Mouse (Mus musculus) midbrain, embryonic 14.5 days (tissue): ENCODE measurements around the gene Wdr27. TPM values are rescaled to one million over a fixed set of nuclear protein-coding genes. Genes with fewer than 3 reads are reported as not detected.
"Not testable (repeated sequence)": the region's sequence is repeated elsewhere in the genome, so short reads cannot be mapped to it uniquely, and the experiment has no call there.

ENCODE experiments used
- ATAC-seq: fragments of 200-750 bp; cut with Nextera tagmentation; 2 replicates; pipeline ENCODE4 v1.8.0; 2017; ENCODE audit warnings: moderate number of reproducible peaks, moderate library complexity; ENCODE audit not compliant: low FRiP score, low TSS enrichment
- DNase-seq: peaks from one replicate; pipeline ENCODE4 v3.0.0-alpha.2; 2015
- H3K27ac ChIP-seq: fragments of 300-500 bp; sonication (generic); replicated peaks from 2 replicates; pipeline ENCODE4 v1.5.1; 2014; ENCODE audit warnings: mild to moderate bottlenecking, low read depth, low read length, moderate library complexity
- H3K27me3 ChIP-seq: fragments of 300-500 bp; sonication (generic); 2 replicates; pipeline ENCODE4 v1.6.1; 2014; ENCODE audit warnings: low read length, control low read depth, mixed read lengths; ENCODE audit not compliant: control insufficient read depth, insufficient read depth
- H3K36me3 ChIP-seq: fragments of 300-500 bp; sonication (generic); 2 replicates; pipeline ENCODE4 v1.6.1; 2014; ENCODE audit warnings: low read length, control low read depth; ENCODE audit not compliant: control insufficient read depth, insufficient read depth
- H3K4me1 ChIP-seq: fragments of 300-500 bp; sonication (generic); 2 replicates; pipeline ENCODE4 v1.6.1; 2014; ENCODE audit warnings: mild to moderate bottlenecking, antibody characterized with exemption, low read length, control low read depth; ENCODE audit not compliant: control insufficient read depth, insufficient read depth
- H3K4me2 ChIP-seq: fragments of 300-500 bp; sonication (generic); 2 replicates; pipeline ENCODE4 v1.6.1; 2014; ENCODE audit warnings: mild to moderate bottlenecking, low read length, moderate library complexity
- H3K4me3 ChIP-seq: fragments of 300-500 bp; sonication (generic); replicated peaks from 2 replicates; pipeline ENCODE4 v1.5.1; 2014; ENCODE audit warnings: low read depth, low read length
- H3K9ac ChIP-seq: fragments of 300-500 bp; sonication (generic); replicated peaks from 2 replicates; pipeline ENCODE4 v1.6.1; 2014; ENCODE audit warnings: mild to moderate bottlenecking, low read length, moderate library complexity
- H3K9me3 ChIP-seq: fragments of 300-500 bp; sonication (generic); 2 replicates; pipeline ENCODE4 v1.6.1; 2016; ENCODE audit warnings: low read length, control low read depth, mixed read lengths; ENCODE audit not compliant: control insufficient read depth
- WGBS: fragments of 180-500 bp; shearing (Covaris S2); extraction: QIAGEN DNeasy Blood & Tissue Kit; methylation state at CpG from one replicate; pipeline ENCODE4 v1.1.7; 2014; 5-methylcytosine and 5-hydroxymethylcytosine counted together
- polyA plus RNA-seq: library from polyadenylated mRNA; unstranded; fragments of >200 nt; fragmentation: Nextera tagmentation; extraction: Ambion mirVana; gene quantifications from 2 replicates; pipeline ENCODE4 v1.2.1, GENCODE M21; 2014

Wdr27 gene
- 8.9 and 9.6 TPM in 2 replicates for polyA plus RNA-seq

DNA sequence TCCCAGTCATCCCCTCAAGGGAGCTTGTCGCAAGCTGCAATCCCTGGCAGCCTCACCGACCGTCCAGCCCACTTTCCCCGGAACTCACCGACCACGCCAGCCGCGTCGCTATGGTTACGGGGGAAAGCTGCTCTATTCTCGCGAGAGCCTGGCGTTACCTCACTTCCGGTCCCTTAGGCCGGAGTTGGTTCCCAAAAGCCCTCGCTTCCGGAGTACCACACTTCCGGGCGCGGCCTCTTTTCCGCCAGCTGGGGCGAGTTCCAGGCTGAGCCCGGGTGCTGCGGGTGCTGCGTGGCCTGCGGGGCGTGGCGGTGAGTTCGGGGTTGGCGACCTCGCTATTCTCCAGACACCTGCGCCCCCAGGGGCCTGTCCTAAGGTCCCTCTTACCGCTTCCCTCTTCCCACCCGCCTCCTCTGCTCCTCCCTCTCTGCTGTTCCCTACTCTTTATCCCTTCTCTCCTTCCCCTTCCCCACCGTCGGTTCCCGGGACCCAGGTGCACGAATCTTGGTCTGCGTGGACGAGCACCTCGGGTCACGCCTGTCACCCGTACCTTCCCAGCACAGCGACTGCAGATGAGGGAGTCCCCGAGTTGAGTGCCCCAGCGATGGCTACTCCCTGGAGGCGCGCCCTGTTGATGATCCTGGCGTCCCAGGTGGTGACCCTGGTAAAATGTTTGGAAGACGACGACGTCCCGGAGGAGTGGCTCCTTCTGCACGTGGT, at the start of gene Wdr27, which contains the start of gene 1600012H06Rik:
TSS of gene Wdr27 (minus strand) at position 150 of the 720 bp plus-strand sequence.
TSS of gene 1600012H06Rik (plus strand) at position 176 of the 720 bp plus-strand sequence.
- no peaks in the 10 kb centered on the region for H3K9me3 ChIP-seq
- peaks cover 16% of the 10 kb centered on the region for H3K4me1 ChIP-seq
- peaks cover 22% of the 10 kb centered on the region for H3K36me3 ChIP-seq
- peak within 1 kb of the TSS; percentile 80 for H3K27ac ChIP-seq
- ATAC-seq (peak; percentile 99), DNase-seq (peak; percentile 100)
- H3K9ac ChIP-seq, result peak within 1 kb of the TSS; percentile 86
- peak within 1 kb of the TSS; percentile 78 for H3K4me2 ChIP-seq
- peak within 1 kb of the TSS; percentile 59 for H3K4me3 ChIP-seq
- no peaks in the 10 kb centered on the region for H3K27me3 ChIP-seq
- under 1% methylated on average over 54 of the region's 54 CpGs for WGBS

GRCm38 (mm10) chr17:14992522-14993138, 49.7 kb upstream of the Wdr27 start:
- H3K36me3 ChIP-seq, H3K4me1 ChIP-seq, H3K4me3 ChIP-seq, DNase-seq, H3K27me3 ChIP-seq, H3K4me2 ChIP-seq, H3K27ac ChIP-seq, H3K9ac ChIP-seq, H3K9me3 ChIP-seq: not testable (repeated sequence)
- WGBS, result no CpG with 5 or more reads among the region's 98 CpGs
- peak; percentile 83 for ATAC-seq

DNA sequence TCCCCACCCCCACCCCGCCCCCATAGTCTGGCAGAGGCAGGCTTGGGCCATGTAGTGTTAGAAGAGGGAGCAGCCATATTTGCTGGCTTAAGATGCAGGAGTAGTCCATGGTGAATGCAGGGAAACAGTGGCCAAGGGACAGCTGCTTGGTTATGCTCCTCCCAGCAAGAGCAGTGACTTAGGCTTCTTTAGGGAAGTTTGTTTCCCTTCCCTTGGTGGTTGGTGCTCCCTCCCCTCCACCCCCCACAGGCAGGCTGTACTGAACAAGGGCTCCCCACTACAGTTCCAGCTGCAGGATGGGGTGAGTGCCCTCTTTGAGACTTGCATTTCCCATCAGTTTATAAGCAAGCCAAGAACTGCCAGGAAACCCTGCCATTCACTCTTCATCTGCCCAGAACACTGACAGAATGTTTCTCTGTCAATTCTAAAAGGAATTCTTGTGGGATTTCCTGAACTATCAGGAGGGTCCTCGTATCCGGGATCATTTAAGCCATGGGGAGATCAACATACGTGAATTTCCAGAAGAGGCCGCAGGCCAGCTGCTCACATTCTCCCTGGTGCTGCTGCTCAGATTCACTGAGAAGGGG, 47.3 kb upstream of the Wdr27 start:
- not testable (repeated sequence) for H3K27me3 ChIP-seq, H3K4me2 ChIP-seq, H3K4me1 ChIP-seq, ATAC-seq, H3K9me3 ChIP-seq, H3K36me3 ChIP-seq, H3K9ac ChIP-seq, H3K4me3 ChIP-seq, H3K27ac ChIP-seq, DNase-seq
- WGBS, result 80% methylated on average over 4 of the region's 5 CpGs

- H3K27me3 ChIP-seq, H3K9ac ChIP-seq, H3K4me1 ChIP-seq, H3K36me3 ChIP-seq, DNase-seq, H3K9me3 ChIP-seq, H3K4me2 ChIP-seq, H3K27ac ChIP-seq, H3K4me3 ChIP-seq: not testable (repeated sequence)
- peak; percentile 98 for ATAC-seq
- WGBS, result no CpG with 5 or more reads among the region's 60 CpGs
Observed at GRCm38 (mm10) chr17:14978362-14979038, 35.5 kb upstream of the Wdr27 start, which contains the start of the genes 9030025P20Rik and Gm3417. TSS of gene 9030025P20Rik (plus strand) at chr17:14978468. TSS of gene Gm3417 (minus strand) at chr17:14978790.

- not testable (repeated sequence) for H3K27ac ChIP-seq, H3K36me3 ChIP-seq, H3K4me3 ChIP-seq, H3K4me1 ChIP-seq, H3K27me3 ChIP-seq, DNase-seq, H3K9ac ChIP-seq, H3K9me3 ChIP-seq, H3K4me2 ChIP-seq
- under 1% methylated on average over 4 of the region's 7 CpGs for WGBS
- ATAC-seq, result peak; percentile 4; the same call in 1 of the 2 replicates
Observed at GRCm38 (mm10) chr17:14977718-14978361, 34.9 kb upstream of the Wdr27 start.

- WGBS, result no CpG with 5 or more reads among the region's 6 CpGs
- H3K27me3 ChIP-seq, ATAC-seq, DNase-seq, H3K36me3 ChIP-seq, H3K4me3 ChIP-seq, H3K9ac ChIP-seq, H3K4me1 ChIP-seq, H3K4me2 ChIP-seq, H3K9me3 ChIP-seq, H3K27ac ChIP-seq: not testable (repeated sequence)
Observed at GRCm38 (mm10) chr17:14968373-14968913, 25.5 kb upstream of the Wdr27 start.

- not testable (repeated sequence) for H3K4me1 ChIP-seq, H3K27ac ChIP-seq, H3K36me3 ChIP-seq, DNase-seq, H3K4me3 ChIP-seq, H3K9ac ChIP-seq, H3K4me2 ChIP-seq, H3K9me3 ChIP-seq, H3K27me3 ChIP-seq
- ATAC-seq, result peak; percentile 94
- no CpG with 5 or more reads among the region's 44 CpGs for WGBS
Observed at GRCm38 (mm10) chr17:14961557-14962154, 18.7 kb upstream of the Wdr27 start.
